Mouse (Mus musculus) thymus, postnatal 4 days (tissue): ENCODE measurements around the gene Rbbp8nl.
"Not testable (repeated sequence)": the region's sequence is repeated elsewhere in the genome, so short reads cannot be mapped to it uniquely, and the experiment has no call there.

Experiments used
- DNase-seq: peaks from one replicate; pipeline ENCODE4 v3.0.0; 2021

The Rbbp8nl gene

GRCm38 (mm10) chr2:180279321-180279720, 10.4 kb downstream of the Rbbp8nl start:
- no peak for DNase-seq

- no peak for DNase-seq
Measured at GRCm38 (mm10) chr2:180277773-180278320, 11.8 kb downstream of the Rbbp8nl start.

- peak; percentile 35 for DNase-seq
Measured at GRCm38 (mm10) chr2:180276851-180277259, 12.8 kb downstream of the Rbbp8nl start.

GRCm38 (mm10) chr2:180276385-180276784, 13.3 kb downstream of the Rbbp8nl start:
- no peak for DNase-seq

GRCm38 (mm10) chr2:180275836-180276235, 13.8 kb downstream of the Rbbp8nl start:
- DNase-seq, result peak; percentile 83

- no peak for DNase-seq
Measured at GRCm38 (mm10) chr2:180274523-180274922, 15.2 kb downstream of the Rbbp8nl start.

GRCm38 (mm10) chr2:180273394-180274244, 16.1 kb downstream of the Rbbp8nl start, which contains the start of gene Cables2:
TSS of gene Cables2 (minus strand) at chr2:180273496.
- peak; percentile 91 for DNase-seq

- DNase-seq, result peak; percentile 80
Measured at GRCm38 (mm10) chr2:180272884-180273321, 16.8 kb downstream of the Rbbp8nl start.

GRCm38 (mm10) chr2:180271804-180272395, 17.8 kb downstream of the Rbbp8nl start:
- DNase-seq, result no peak

- DNase-seq, result no peak
Measured at GRCm38 (mm10) chr2:180270537-180271255, 19.0 kb downstream of the Rbbp8nl start.

GRCm38 (mm10) chr2:180269329-180269728, 20.4 kb downstream of the Rbbp8nl start:
- no peak for DNase-seq

GRCm38 (mm10) chr2:180267955-180268354, 21.7 kb downstream of the Rbbp8nl start:
- DNase-seq, result no peak

- no peak for DNase-seq
Measured at GRCm38 (mm10) chr2:180262891-180263290, 26.8 kb downstream of the Rbbp8nl start.

GRCm38 (mm10) chr2:180262441-180262840, 27.2 kb downstream of the Rbbp8nl start:
- no peak for DNase-seq

GRCm38 (mm10) chr2:180261901-180262300, 27.8 kb downstream of the Rbbp8nl start:
- no peak for DNase-seq

GRCm38 (mm10) chr2:180260610-180261480, 28.8 kb downstream of the Rbbp8nl start:
- DNase-seq, result no peak

- DNase-seq, result not testable (repeated sequence)
Measured at GRCm38 (mm10) chr2:180259826-180260609, 29.7 kb downstream of the Rbbp8nl start.

- DNase-seq, result not testable (repeated sequence)
Measured at GRCm38 (mm10) chr2:180258951-180259484, 30.7 kb downstream of the Rbbp8nl start.

GRCm38 (mm10) chr2:180257963-180258865, 31.5 kb downstream of the Rbbp8nl start:
- no peak for DNase-seq
